Mouse (Mus musculus): ENCODE data around the gene Siglec1. TPM values are rescaled to one million over a fixed set of nuclear protein-coding genes. Genes with fewer than 3 reads are reported as not detected.

The Siglec1 gene
- polyA plus RNA-seq, 1 experiment from 2014 or later, result 0.51 TPM

- Histone ChIP-seq H3K36me3 (ENCODE audit: control insufficient read depth, insufficient read depth, low read length) (no peaks in the 10 kb centered on the region), H3K9me3 (ENCODE audit: control insufficient read depth, low read length) (no peaks in the 10 kb centered on the region), H3K4me1 (ENCODE audit: control insufficient read depth, insufficient read depth, low read length) (no peaks in the 10 kb centered on the region), H3K4me2 (ENCODE audit: low read length) (no peak overlapping the region), H3K27me3 (ENCODE audit: control insufficient read depth, insufficient read depth, low read length) (no peaks in the 10 kb centered on the region), H3K27ac (replicated peaks; ENCODE audit: low read depth, low read length) (no peak overlapping the region), H3K4me3 (replicated peaks; ENCODE audit: low read depth, low read length) (no peak overlapping the region), H3K9ac (replicated peaks; ENCODE audit: low read length) (no peak overlapping the region)
- whole genome bisulfite sequencing, result 78% methylated on average over 4 of the region's 4 CpGs
- DNase-seq (no peak), ATAC-seq (ENCODE audit: low FRiP score, low TSS enrichment) (no peak)
Observed at GRCm38 (mm10) chr2:131088581-131088980, 2.0 kb upstream of the Siglec1 start.

DNA sequence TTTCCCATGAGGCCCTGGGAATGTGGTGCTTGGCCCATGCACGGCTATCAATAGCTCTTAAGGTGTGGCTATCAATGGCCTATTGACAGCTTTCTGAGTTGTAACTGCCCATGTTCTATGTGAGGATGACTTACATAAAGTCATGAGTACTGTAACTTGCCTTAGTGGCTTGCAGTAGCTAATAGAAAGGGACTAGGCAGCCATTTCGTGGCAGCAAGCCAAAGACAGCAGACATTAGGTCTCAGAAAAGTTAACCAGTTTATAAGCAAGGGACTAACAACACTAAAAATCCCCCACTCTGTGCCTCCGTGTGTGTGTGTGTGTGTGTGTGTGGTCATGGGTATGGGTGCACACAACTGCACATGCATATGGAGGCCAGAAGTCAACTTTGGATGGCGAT lies 2.4 kb downstream of the Siglec1 start:
- ATAC-seq (ENCODE audit: low FRiP score, low TSS enrichment) (no peak), DNase-seq (no peak)
- Histone ChIP-seq H3K4me1 (ENCODE audit: control insufficient read depth, insufficient read depth, low read length) (no peaks in the 10 kb centered on the region), H3K9me3 (ENCODE audit: control insufficient read depth, low read length) (no peaks in the 10 kb centered on the region), H3K4me3 (replicated peaks; ENCODE audit: low read depth, low read length) (no peak overlapping the region), H3K36me3 (ENCODE audit: control insufficient read depth, insufficient read depth, low read length) (no peaks in the 10 kb centered on the region), H3K27ac (replicated peaks; ENCODE audit: low read depth, low read length) (no peak overlapping the region), H3K9ac (replicated peaks; ENCODE audit: low read length) (no peak overlapping the region), H3K4me2 (ENCODE audit: low read length) (no peak overlapping the region), H3K27me3 (ENCODE audit: control insufficient read depth, insufficient read depth, low read length) (no peaks in the 10 kb centered on the region)
- WGBS, result 87% methylated on average over 4 of the region's 4 CpGs

- H3K36me3 ChIP-seq (ENCODE audit: control insufficient read depth, insufficient read depth, low read length), result no peaks in the 10 kb centered on the region
- 84% methylated on average over 5 of the region's 5 CpGs for WGBS
- DNase-seq (no peak), ATAC-seq (ENCODE audit: low FRiP score, low TSS enrichment) (no peak)
- no peaks in the 10 kb centered on the region for H3K9me3 ChIP-seq (ENCODE audit: control insufficient read depth, low read length)
- no peak overlapping the region for H3K4me2 ChIP-seq (ENCODE audit: low read length)
- no peaks in the 10 kb centered on the region for H3K4me1 ChIP-seq (ENCODE audit: control insufficient read depth, insufficient read depth, low read length)
- H3K4me3 ChIP-seq (replicated peaks; ENCODE audit: low read depth, low read length), result no peak overlapping the region
- H3K27me3 ChIP-seq (ENCODE audit: control insufficient read depth, insufficient read depth, low read length), result no peaks in the 10 kb centered on the region
- H3K27ac ChIP-seq (replicated peaks; ENCODE audit: low read depth, low read length), result no peak overlapping the region
- H3K9ac ChIP-seq (replicated peaks; ENCODE audit: low read length), result no peak overlapping the region
Observed at GRCm38 (mm10) chr2:131080507-131080906, 6.1 kb downstream of the Siglec1 start.

- DNase-seq (no peak), ATAC-seq (ENCODE audit: low FRiP score, low TSS enrichment) (no peak)
- Histone ChIP-seq H3K9me3 (ENCODE audit: control insufficient read depth, low read length) (no peaks in the 10 kb centered on the region), H3K27ac (replicated peaks; ENCODE audit: low read depth, low read length) (no peak overlapping the region), H3K27me3 (ENCODE audit: control insufficient read depth, insufficient read depth, low read length) (no peaks in the 10 kb centered on the region), H3K4me2 (ENCODE audit: low read length) (no peak overlapping the region), H3K4me3 (replicated peaks; ENCODE audit: low read depth, low read length) (no peak overlapping the region), H3K4me1 (ENCODE audit: control insufficient read depth, insufficient read depth, low read length) (no peaks in the 10 kb centered on the region), H3K9ac (replicated peaks; ENCODE audit: low read length) (no peak overlapping the region), H3K36me3 (ENCODE audit: control insufficient read depth, insufficient read depth, low read length) (no peaks in the 10 kb centered on the region)
- 89% methylated on average over 10 of the region's 10 CpGs for WGBS
Observed at GRCm38 (mm10) chr2:131072536-131072935, 14.0 kb downstream of the Siglec1 start.

DNA sequence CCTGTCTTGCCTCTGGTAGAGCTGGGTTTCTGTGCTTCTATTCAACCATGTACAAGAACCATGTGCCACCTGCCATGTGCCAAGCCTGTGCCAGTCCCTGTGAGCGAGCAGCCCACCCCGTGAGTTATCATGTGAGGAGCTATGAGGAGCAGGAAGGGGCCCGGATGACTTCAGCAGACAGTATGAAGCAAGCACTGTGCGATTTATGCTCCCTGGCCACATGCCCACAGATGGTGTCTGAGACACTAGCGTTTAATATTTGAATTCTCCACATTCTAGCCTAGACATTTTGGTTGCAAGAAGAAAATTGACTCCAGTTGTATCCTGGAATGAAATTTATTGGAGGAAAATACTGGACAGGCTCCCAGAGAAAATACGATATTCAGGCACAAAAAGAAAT lies 19.1 kb downstream of the Siglec1 start:
- Histone ChIP-seq H3K4me1 (ENCODE audit: control insufficient read depth, insufficient read depth, low read length) (0 out of 2 replicates have a peak, but pooled peaks cover 2% of the 10 kb centered on the region), H3K27me3 (ENCODE audit: control insufficient read depth, insufficient read depth, low read length) (peaks cover 10% of the 10 kb centered on the region; the same call in 1 of the 2 replicates), H3K4me2 (ENCODE audit: low read length) (no peak overlapping the region), H3K36me3 (ENCODE audit: control insufficient read depth, insufficient read depth, low read length) (no peaks in the 10 kb centered on the region), H3K27ac (replicated peaks; ENCODE audit: low read depth, low read length) (no peak overlapping the region), H3K4me3 (replicated peaks; ENCODE audit: low read depth, low read length) (no peak overlapping the region), H3K9me3 (ENCODE audit: control insufficient read depth, low read length) (no peaks in the 10 kb centered on the region), H3K9ac (replicated peaks; ENCODE audit: low read length) (no peak overlapping the region)
- no peak for ATAC-seq (ENCODE audit: low FRiP score, low TSS enrichment)
- 84% methylated on average over 6 of the region's 6 CpGs for WGBS
- no peak for DNase-seq

- no peaks in the 10 kb centered on the region for H3K36me3 ChIP-seq (ENCODE audit: control insufficient read depth, insufficient read depth, low read length)
- H3K27me3 ChIP-seq (ENCODE audit: control insufficient read depth, insufficient read depth, low read length), result peaks cover 10% of the 10 kb centered on the region; the same call in 1 of the 2 replicates
- no peak for DNase-seq
- no peak for ATAC-seq (ENCODE audit: low FRiP score, low TSS enrichment)
- 76% methylated on average over 9 of the region's 9 CpGs for WGBS
- no peak overlapping the region for H3K4me2 ChIP-seq (ENCODE audit: low read length)
- no peaks in the 10 kb centered on the region for H3K9me3 ChIP-seq (ENCODE audit: control insufficient read depth, low read length)
- no peak overlapping the region for H3K27ac ChIP-seq (replicated peaks; ENCODE audit: low read depth, low read length)
- 0 out of 2 replicates have a peak, but pooled peaks cover 2% of the 10 kb centered on the region for H3K4me1 ChIP-seq (ENCODE audit: control insufficient read depth, insufficient read depth, low read length)
- H3K9ac ChIP-seq (replicated peaks; ENCODE audit: low read length), result no peak overlapping the region
- H3K4me3 ChIP-seq (replicated peaks; ENCODE audit: low read depth, low read length), result no peak overlapping the region
Observed at GRCm38 (mm10) chr2:131066342-131066741, 20.2 kb downstream of the Siglec1 start.

- Histone ChIP-seq H3K4me2 (ENCODE audit: low read length) (peak within 1 kb of the TSS; percentile 49), H3K27me3 (ENCODE audit: control insufficient read depth, insufficient read depth, low read length) (peaks cover 10% of the 10 kb centered on the region; the same call in 1 of the 2 replicates), H3K4me1 (ENCODE audit: control insufficient read depth, insufficient read depth, low read length) (0 out of 2 replicates have a peak, but pooled peaks cover 2% of the 10 kb centered on the region), H3K9ac (replicated peaks; ENCODE audit: low read length) (0 out of 2 replicates have a peak within 1 kb of the TSS, but pooled peaks have one; percentile 12), H3K27ac (replicated peaks; ENCODE audit: low read depth, low read length) (no peak within 1 kb of the TSS), H3K36me3 (ENCODE audit: control insufficient read depth, insufficient read depth, low read length) (no peaks in the 10 kb centered on the region), H3K9me3 (ENCODE audit: control insufficient read depth, low read length) (no peaks in the 10 kb centered on the region), H3K4me3 (replicated peaks; ENCODE audit: low read depth, low read length) (0 out of 2 replicates have a peak within 1 kb of the TSS, but pooled peaks have one; percentile 21)
- 3% methylated on average over 27 of the region's 27 CpGs for WGBS
- ATAC-seq (ENCODE audit: low FRiP score, low TSS enrichment) (no peak), DNase-seq (no peak)
Observed at GRCm38 (mm10) chr2:131063404-131063864, 23.1 kb downstream of the Siglec1 start, which contains the start of gene Adam33. Gene Adam33, minus strand, starts transcription at chr2:131063814.

DNA sequence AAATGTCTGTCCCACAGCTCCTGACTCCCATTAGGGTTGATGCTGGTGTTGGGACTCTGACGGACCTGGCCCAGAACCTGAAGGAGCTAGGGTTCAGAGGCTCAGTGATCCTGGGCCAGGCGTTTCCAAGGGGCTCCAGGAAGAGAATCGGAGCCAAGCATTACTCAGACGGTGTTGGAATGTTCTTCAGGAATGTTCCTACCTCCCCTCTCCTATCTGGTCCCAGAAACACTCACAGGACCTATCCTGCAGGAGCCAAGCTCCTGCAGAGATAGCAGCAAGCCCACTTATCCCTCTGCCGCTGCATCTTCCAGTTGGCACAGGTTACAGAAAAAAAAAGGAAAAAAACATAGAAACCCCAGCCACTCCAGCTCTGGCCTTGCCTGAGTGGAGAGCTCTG lies 25.0 kb downstream of the Siglec1 start:
- DNase-seq (no peak), ATAC-seq (ENCODE audit: low FRiP score, low TSS enrichment) (no peak)
- Histone ChIP-seq H3K4me3 (replicated peaks; ENCODE audit: low read depth, low read length) (no peak overlapping the region), H3K9me3 (ENCODE audit: control insufficient read depth, low read length) (no peaks in the 10 kb centered on the region), H3K27ac (replicated peaks; ENCODE audit: low read depth, low read length) (no peak overlapping the region), H3K9ac (replicated peaks; ENCODE audit: low read length) (no peak overlapping the region), H3K4me1 (ENCODE audit: control insufficient read depth, insufficient read depth, low read length) (0 out of 2 replicates have a peak, but pooled peaks cover 2% of the 10 kb centered on the region), H3K27me3 (ENCODE audit: control insufficient read depth, insufficient read depth, low read length) (peaks cover 11% of the 10 kb centered on the region; the same call in 1 of the 2 replicates), H3K4me2 (ENCODE audit: low read length) (no peak overlapping the region), H3K36me3 (ENCODE audit: control insufficient read depth, insufficient read depth, low read length) (no peaks in the 10 kb centered on the region)
- 84% methylated on average over 5 of the region's 5 CpGs for WGBS

DNA sequence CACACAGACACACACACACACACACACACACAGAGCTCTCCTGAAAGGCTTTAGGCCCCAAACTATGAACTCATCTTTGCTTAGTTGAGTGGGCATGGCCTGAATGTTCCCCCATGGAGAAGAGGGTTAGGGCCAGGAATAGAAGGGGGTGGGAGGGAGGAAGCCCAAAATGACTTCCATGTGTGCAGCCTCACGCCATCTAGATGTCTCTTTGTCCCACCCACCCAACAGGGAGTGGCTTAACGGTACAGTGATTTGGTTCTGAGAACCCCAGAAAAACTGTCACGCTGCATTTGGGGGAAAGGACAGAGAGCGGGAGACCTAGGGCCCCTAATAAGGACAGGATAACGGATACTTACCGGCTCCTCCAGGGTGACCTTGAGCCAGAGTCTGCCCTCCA lies 25.8 kb downstream of the Siglec1 start:
- no peak overlapping the region for H3K4me3 ChIP-seq (replicated peaks; ENCODE audit: low read depth, low read length)
- 0 out of 2 replicates have a peak, but pooled peaks cover 2% of the 10 kb centered on the region for H3K4me1 ChIP-seq (ENCODE audit: control insufficient read depth, insufficient read depth, low read length)
- 62% methylated on average over 6 of the region's 6 CpGs for WGBS
- no peak overlapping the region for H3K9ac ChIP-seq (replicated peaks; ENCODE audit: low read length)
- no peak overlapping the region for H3K4me2 ChIP-seq (ENCODE audit: low read length)
- H3K9me3 ChIP-seq (ENCODE audit: control insufficient read depth, low read length), result no peaks in the 10 kb centered on the region
- peaks cover 19% of the 10 kb centered on the region; the same call in 1 of the 2 replicates for H3K27me3 ChIP-seq (ENCODE audit: control insufficient read depth, insufficient read depth, low read length)
- DNase-seq, result no peak
- no peaks in the 10 kb centered on the region for H3K36me3 ChIP-seq (ENCODE audit: control insufficient read depth, insufficient read depth, low read length)
- ATAC-seq (ENCODE audit: low FRiP score, low TSS enrichment), result no peak
- no peak overlapping the region for H3K27ac ChIP-seq (replicated peaks; ENCODE audit: low read depth, low read length)

Data from midbrain, embryonic 14.5 days (tissue).